Mouse (Mus musculus): ENCODE measurements around the gene Psg19.

Psg19 gene

GRCm38 (mm10) chr7:18746189-18746860 is 52.0 kb downstream of the Psg19 start:
- CTCF ChIA-PET: no interaction called here
